Mouse (Mus musculus) heart, embryonic 14.5 days (tissue): ENCODE measurements around the gene Snx30. TPM values are rescaled to one million over a fixed set of nuclear protein-coding genes. Genes with fewer than 3 reads are reported as not detected.

Experiments used
- ATAC-seq: fragments of 200-750 bp; cut with Nextera tagmentation; 2 replicates; pipeline ENCODE4 v1.8.0; 2017; ENCODE audit warnings: low read depth, moderate TSS enrichment; ENCODE audit not compliant: insufficient number of reproducible peaks, insufficient read depth, low FRiP score
- H3K27ac ChIP-seq, 2 experiments: fragments of 200-500 bp in 1 of 2; fragments of 300-500 bp in 1 of 2; sonication (generic) in 1 of 2; replicated peaks in 1 of 2; 2 replicates each; pipeline ENCODE4 v1.5.1; 2012 to 2014; ENCODE audit warnings: low read depth in 2 of 2, low read length in 2 of 2, control low read depth in 1 of 2, mild to moderate bottlenecking in 1 of 2, mixed read lengths in 1 of 2; ENCODE audit not compliant: control insufficient read depth in 1 of 2, insufficient read depth in 1 of 2
- H3K27me3 ChIP-seq: fragments of 300-500 bp; sonication (generic); 2 replicates; pipeline ENCODE4 v1.6.1; 2014; ENCODE audit warnings: mild to moderate bottlenecking, low read length, control low read depth; ENCODE audit not compliant: control insufficient read depth, insufficient read depth
- H3K36me3 ChIP-seq: fragments of 300-500 bp; sonication (generic); 2 replicates; pipeline ENCODE4 v1.6.1; 2014; ENCODE audit warnings: mild to moderate bottlenecking, control low read depth, low read length, mixed read lengths; ENCODE audit not compliant: control insufficient read depth, insufficient read depth
- H3K4me1 ChIP-seq, 2 experiments: fragments of 200-500 bp in 1 of 2; fragments of 300-500 bp in 1 of 2; sonication (generic) in 1 of 2; 2 replicates each; pipeline ENCODE4 v1.6.1; 2012 to 2014; ENCODE audit warnings: low read length in 2 of 2, control low read depth in 1 of 2, mixed read lengths in 1 of 2; ENCODE audit not compliant: control insufficient read depth in 2 of 2, insufficient read depth in 2 of 2
- H3K4me2 ChIP-seq: fragments of 300-500 bp; sonication (generic); 2 replicates; pipeline ENCODE4 v1.6.1; 2014; ENCODE audit warnings: mild to moderate bottlenecking, low read length
- H3K4me3 ChIP-seq, 2 experiments: fragments of 200-500 bp in 1 of 2; fragments of 300-500 bp in 1 of 2; sonication (generic) in 1 of 2; 2 replicates each; pipeline ENCODE4 v1.5.1; 2012 to 2014; ENCODE audit warnings: low read length in 2 of 2, mild to moderate bottlenecking in 2 of 2, control low read depth in 1 of 2, low read depth in 1 of 2, moderate library complexity in 1 of 2; ENCODE audit not compliant: control insufficient read depth in 1 of 2, insufficient read depth in 1 of 2
- H3K9ac ChIP-seq: fragments of 300-500 bp; sonication (generic); 2 replicates; pipeline ENCODE4 v1.6.1; 2014; ENCODE audit warnings: mild to moderate bottlenecking, low read length
- H3K9me3 ChIP-seq: fragments of 300-500 bp; sonication (generic); 2 replicates; pipeline ENCODE4 v1.6.1; 2016; ENCODE audit warnings: low read length, control low read depth; ENCODE audit not compliant: control insufficient read depth
- WGBS: fragments of 180-500 bp; shearing (Covaris S2); extraction: QIAGEN DNeasy Blood & Tissue Kit; methylation state at CpG from one replicate; pipeline ENCODE4 v1.1.7; 2014; 5-methylcytosine and 5-hydroxymethylcytosine counted together
- polyA plus RNA-seq: library from polyadenylated mRNA; unstranded; fragments of >200 nt; fragmentation: Nextera tagmentation; extraction: Ambion mirVana; gene quantifications from 2 replicates; pipeline ENCODE4 v1.2.1, GENCODE M21; 2014

Gene Snx30
- polyA plus RNA-seq, 1 experiment from 2014 or later: 6.6 TPM

- H3K9me3 ChIP-seq: no peaks in the 10 kb centered on the region
- H3K4me1 ChIP-seq: peaks cover 16 to 28% of the 10 kb centered on the region in 2 experiments
- H3K27ac ChIP-seq: no peak overlapping the region
- no peak overlapping the region for H3K9ac ChIP-seq
- ATAC-seq: no peak
- H3K27me3 ChIP-seq: no peaks in the 10 kb centered on the region
- H3K36me3 ChIP-seq: no peaks in the 10 kb centered on the region
- 89% methylated on average over 6 of the region's 6 CpGs for whole genome bisulfite sequencing
- no peak overlapping the region for H3K4me3 ChIP-seq
- H3K4me2 ChIP-seq: no peak overlapping the region
These were observed 101.5 kb downstream of the Snx30 start for GRCm38 (mm10) chr4:59907092-59907491.

- no peaks in the 10 kb centered on the region for H3K27me3 ChIP-seq
- peaks cover 13 to 24% of the 10 kb centered on the region in 2 experiments for H3K4me1 ChIP-seq
- no peak overlapping the region for H3K27ac ChIP-seq
- H3K9ac ChIP-seq: no peak overlapping the region
- no peaks in the 10 kb centered on the region for H3K9me3 ChIP-seq
- no peak overlapping the region for H3K4me2 ChIP-seq
- H3K36me3 ChIP-seq: no peaks in the 10 kb centered on the region
- WGBS: 59% methylated on average over 10 of the region's 10 CpGs
- no peak overlapping the region for H3K4me3 ChIP-seq
- no peak for ATAC-seq
These were observed 102.1 kb downstream of the Snx30 start for GRCm38 (mm10) chr4:59907657-59908230.

DNA sequence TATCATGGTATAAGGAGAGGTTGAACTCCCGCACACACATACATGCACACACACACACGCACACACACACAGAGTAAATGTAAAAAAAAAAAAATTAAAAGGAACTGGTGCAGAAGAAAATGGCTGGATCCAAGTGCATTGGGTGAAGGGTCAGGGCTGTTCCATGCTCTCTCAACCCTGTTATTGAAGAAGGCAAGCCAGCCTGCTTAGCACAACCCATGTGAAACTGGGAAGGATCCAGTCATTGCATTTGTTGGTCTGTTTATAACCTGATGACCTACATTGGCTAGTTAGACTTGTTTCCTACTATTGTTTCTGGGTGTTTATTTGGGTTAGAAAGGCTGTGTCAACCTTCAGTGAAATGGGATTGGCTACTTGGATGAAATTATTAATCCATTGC, 103.1 kb downstream of the Snx30 start:
- no peak for ATAC-seq
- 91% methylated on average over 2 of the region's 2 CpGs for WGBS
- Histone ChIP-seq H3K4me1 (peaks cover 9 to 18% of the 10 kb centered on the region in 2 experiments; a peak in 3 of 4 replicates), H3K9me3 (no peaks in the 10 kb centered on the region), H3K4me2 (no peak overlapping the region), H3K36me3 (no peaks in the 10 kb centered on the region), H3K9ac (no peak overlapping the region), H3K27ac (no peak overlapping the region), H3K4me3 (no peak overlapping the region), H3K27me3 (no peaks in the 10 kb centered on the region)

- no peak within 1 kb of the TSS for H3K9ac ChIP-seq
- H3K4me3 ChIP-seq: no peak within 1 kb of the TSS
- ATAC-seq: peak; percentile 44; the same call in 1 of the 2 replicates
These were observed 109.2 kb downstream of the Snx30 start, which contains the start of gene Slc46a2 for GRCm38 (mm10) chr4:59914608-59915403. Gene Slc46a2 (minus strand): TSS chr4:59915056.

GRCm38 (mm10) chr4:59917966-59918365, 112.3 kb downstream of the Snx30 start:
- no peaks in the 10 kb centered on the region; a peak in 1 of 4 replicates for H3K4me1 ChIP-seq
- H3K9me3 ChIP-seq: no peaks in the 10 kb centered on the region
- H3K9ac ChIP-seq: no peak overlapping the region
- WGBS: 93% methylated on average over 3 of the region's 3 CpGs
- H3K4me2 ChIP-seq: no peak overlapping the region
- H3K27me3 ChIP-seq: no peaks in the 10 kb centered on the region; the same call in 1 of the 2 replicates
- no peaks in the 10 kb centered on the region for H3K36me3 ChIP-seq
- no peak for ATAC-seq
- no peak overlapping the region for H3K27ac ChIP-seq
- no peak overlapping the region for H3K4me3 ChIP-seq

More at GRCm38 (mm10) chr4:59914608-59915403, 109.2 kb downstream of the Snx30 start, which contains the start of gene Slc46a2:
- Histone ChIP-seq H3K9me3 (no peaks in the 10 kb centered on the region), H3K4me2 (no peak within 1 kb of the TSS), H3K36me3 (no peaks in the 10 kb centered on the region), H3K4me1 (no peaks in the 10 kb centered on the region; a peak in 1 of 4 replicates), H3K27ac (no peak within 1 kb of the TSS), H3K27me3 (no peaks in the 10 kb centered on the region; the same call in 1 of the 2 replicates)
- WGBS: 25% methylated on average over 22 of the region's 22 CpGs

DNA sequence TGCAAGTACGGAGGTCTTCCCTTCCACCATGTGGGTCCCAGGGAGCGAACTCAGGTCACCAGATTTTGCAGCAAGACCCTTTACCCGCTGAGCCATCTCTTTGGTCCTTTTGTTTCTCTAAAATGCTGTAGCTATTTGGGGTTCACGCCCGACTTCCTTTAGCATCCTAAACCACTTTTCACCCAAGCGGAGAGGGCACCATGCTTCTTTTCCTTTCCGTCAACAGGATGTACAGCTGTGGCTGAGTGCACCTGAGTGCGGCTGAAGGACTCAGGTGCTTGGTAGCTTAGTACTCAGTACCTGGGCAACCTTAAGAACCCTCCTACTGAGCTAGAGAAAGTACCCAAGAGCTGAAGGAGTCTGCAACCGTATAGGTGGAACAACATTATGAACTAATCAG, 119.4 kb downstream of the Snx30 start:
- no peak overlapping the region for H3K4me3 ChIP-seq
- no peak overlapping the region for H3K27ac ChIP-seq
- no peak overlapping the region for H3K9ac ChIP-seq
- no peak for ATAC-seq
- no peak overlapping the region for H3K4me2 ChIP-seq
- 88% methylated on average over 9 of the region's 9 CpGs for WGBS
- H3K9me3 ChIP-seq: no peaks in the 10 kb centered on the region
- H3K36me3 ChIP-seq: no peaks in the 10 kb centered on the region
- peaks cover 2 to 10% of the 10 kb centered on the region in 2 experiments; a peak in 1 of 4 replicates for H3K4me1 ChIP-seq
- H3K27me3 ChIP-seq: no peaks in the 10 kb centered on the region

- no peaks in the 10 kb centered on the region for H3K27me3 ChIP-seq
- no peak overlapping the region for H3K4me2 ChIP-seq
- WGBS: 77% methylated on average over 3 of the region's 3 CpGs
- no peak overlapping the region for H3K9ac ChIP-seq
- no peak overlapping the region for H3K27ac ChIP-seq
- no peak overlapping the region for H3K4me3 ChIP-seq
- no peaks in the 10 kb centered on the region for H3K9me3 ChIP-seq
- H3K36me3 ChIP-seq: no peaks in the 10 kb centered on the region
- peaks cover 2 to 10% of the 10 kb centered on the region in 2 experiments; a peak in 1 of 4 replicates for H3K4me1 ChIP-seq
- 0 out of 2 replicates have a peak, but pooled peaks have one; percentile 24 for ATAC-seq
These were observed 122.0 kb downstream of the Snx30 start for GRCm38 (mm10) chr4:59927666-59928065.
